Comparison of ENCODE assay signal across 10 mouse cellular contexts in the genomic region with DNA sequence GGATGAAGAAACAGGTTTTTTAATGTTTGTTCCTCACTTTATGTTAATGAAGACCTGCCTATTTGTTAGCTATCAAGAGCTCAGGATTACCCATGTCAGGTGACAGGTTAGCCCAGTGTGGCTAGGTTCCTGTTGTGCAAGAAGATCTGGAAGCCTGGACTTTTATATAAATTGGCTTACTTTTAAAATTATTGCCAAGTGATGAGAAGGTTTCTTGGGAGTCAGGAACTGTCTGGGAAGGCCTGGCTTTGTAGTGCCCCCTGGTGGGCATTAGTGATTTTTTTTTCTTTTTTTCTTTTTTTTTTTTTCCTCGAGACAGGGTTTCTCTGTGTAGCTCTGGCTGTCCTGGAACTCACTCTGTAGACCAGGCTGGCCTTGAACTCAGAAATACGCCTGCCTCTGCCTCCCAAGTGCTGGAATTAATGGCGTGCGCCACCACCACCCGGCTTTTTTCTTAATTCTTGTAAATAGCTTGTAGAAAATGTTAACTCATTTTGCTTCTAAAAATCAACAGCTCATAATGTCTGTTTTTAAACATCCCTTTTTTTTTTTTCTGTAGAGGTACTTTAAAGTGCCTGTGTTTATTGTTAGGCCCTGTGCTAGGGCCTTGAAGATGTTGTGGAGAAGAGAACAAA. TPM values are rescaled to one million over a fixed set of nuclear protein-coding genes. Genes with fewer than 3 reads are reported as not detected.
DNase-seq lines count a peak whose midpoint lies in the region; ATAC-seq and TF ChIP-seq lines count a peak whose summit lies in the region.
"Had no signal": no experiment of that assay in that cellular context is flagged by ENCODE, and none has a peak within 500 bp of the region (broad histone marks: within the 10 kb centered on the region; RNA-seq: fewer than 3 reads in every experiment).

No protein-coding gene starts in this region.

- H3K4me3 ChIP-seq in hindbrain, embryonic 14.5 days (replicated peaks; ENCODE audit: low read length) = no peak overlapping the region
- no peak overlapping the region for H3K4me3 ChIP-seq in hindbrain, embryonic 10.5 days
- no peak overlapping the region for H3K4me3 ChIP-seq in ES-E14 (ENCODE audit: insufficient read depth in 1 of 2, low read depth in 1 of 2, low read length in 2 of 2, poor library complexity in 1 of 2, severe bottlenecking in 1 of 2)
- H3K4me3 ChIP-seq in neural tube, embryonic 15.5 days (replicated peaks) = no peak overlapping the region
- H3K4me3 ChIP-seq: midbrain, embryonic 12.5 days had no signal

- H3K36me3 ChIP-seq in hindbrain, embryonic 14.5 days (replicated peaks; ENCODE audit: control insufficient read depth, insufficient read depth) = peaks cover 6% of the 10 kb centered on the region
- peaks cover 14% of the 10 kb centered on the region for H3K36me3 ChIP-seq in hindbrain, embryonic 10.5 days
- peaks cover 5% of the 10 kb centered on the region for H3K36me3 ChIP-seq in ES-E14 (ENCODE audit: control insufficient read depth, insufficient read depth, low read length, poor library complexity, severe bottlenecking)
- peaks cover 4% of the 10 kb centered on the region; the same call in 1 of the 2 replicates for H3K36me3 ChIP-seq in neural tube, embryonic 15.5 days

- peak; percentile 60 for DNase-seq in hindbrain, embryonic 14.5 days (ENCODE audit: low spot score)
- DNase-seq in hindbrain, embryonic 10.5 days (ENCODE audit: low spot score) = no peak
- DNase-seq in 3T3-L1 (ENCODE audit: low read depth, low spot score) = peak; percentile 82
- peak; percentile 36 for DNase-seq in ES-E14 (ENCODE audit: low read depth, low spot score)
- peak; percentile 43 for DNase-seq in embryo, embryonic 11 days
- no peak for DNase-seq in right cerebral cortex, adult 18-20 months

- in situ Hi-C loops in ES-E14 (cut with MboI; ENCODE audit: low sequenced_read_pairs in 2 of 2, unreplicated experiment in 2 of 2) = no loop called here

- H3K27ac ChIP-seq in hindbrain, embryonic 14.5 days = no peak overlapping the region
- H3K27ac ChIP-seq in hindbrain, embryonic 10.5 days = no peak overlapping the region
- H3K27ac ChIP-seq in ES-E14 (ENCODE audit: insufficient read depth, low read depth, low read length, poor library complexity, severe bottlenecking) = no peak overlapping the region
- H3K27ac ChIP-seq in neural tube, embryonic 15.5 days (replicated peaks) = no peak overlapping the region
- H3K27ac ChIP-seq: midbrain, embryonic 12.5 days had no signal

- H3K9me3 ChIP-seq in hindbrain, embryonic 14.5 days (ENCODE audit: control insufficient read depth, low read length) = no peaks in the 10 kb centered on the region
- H3K9me3 ChIP-seq in hindbrain, embryonic 10.5 days = no peaks in the 10 kb centered on the region
- no peaks in the 10 kb centered on the region for H3K9me3 ChIP-seq in ES-E14 (ENCODE audit: control insufficient read depth, insufficient read depth, low read depth, low read length)
- H3K9me3 ChIP-seq in neural tube, embryonic 15.5 days (replicated peaks) = no peaks in the 10 kb centered on the region
- H3K9me3 ChIP-seq: midbrain, embryonic 12.5 days had no signal

- H3K4me2 ChIP-seq in hindbrain, embryonic 14.5 days (replicated peaks) = no peak overlapping the region
- no peak overlapping the region for H3K4me2 ChIP-seq in neural tube, embryonic 15.5 days
- H3K4me2 ChIP-seq: midbrain, embryonic 12.5 days had no signal

- H3K27me3 ChIP-seq in hindbrain, embryonic 14.5 days (ENCODE audit: control insufficient read depth, insufficient read depth, low read length) = no peaks in the 10 kb centered on the region
- no peaks in the 10 kb centered on the region for H3K27me3 ChIP-seq in hindbrain, embryonic 10.5 days (ENCODE audit: insufficient read depth, poor library complexity, severe bottlenecking)
- H3K27me3 ChIP-seq in neural tube, embryonic 15.5 days (replicated peaks) = no peaks in the 10 kb centered on the region
- H3K27me3 ChIP-seq: midbrain, embryonic 12.5 days had no signal

- ATAC-seq in hindbrain, embryonic 14.5 days (ENCODE audit: low FRiP score) = 0 out of 2 replicates have a peak, but pooled peaks have one; percentile 6
- ATAC-seq in neural tube, embryonic 15.5 days (ENCODE audit: low FRiP score) = no peak
- ATAC-seq in erythroblast, adult 5-6 weeks (replicated peaks; ENCODE audit: low FRiP score, poor library complexity, severe bottlenecking) = no peak

- H3K9ac ChIP-seq in hindbrain, embryonic 14.5 days = no peak overlapping the region
- no peak overlapping the region for H3K9ac ChIP-seq in ES-E14 (ENCODE audit: insufficient read depth, low read depth, low read length, poor library complexity, severe bottlenecking)
- no peak overlapping the region for H3K9ac ChIP-seq in neural tube, embryonic 15.5 days (replicated peaks)
- H3K9ac ChIP-seq: midbrain, embryonic 12.5 days had no signal

- WGBS in hindbrain, embryonic 14.5 days = 61% methylated on average over 5 of the region's 5 CpGs
- WGBS in hindbrain, embryonic 10.5 days = 70% methylated on average over 5 of the region's 5 CpGs
- WGBS in neural tube, embryonic 15.5 days = 61% methylated on average over 5 of the region's 5 CpGs

- no peaks in the 10 kb centered on the region for H3K4me1 ChIP-seq in hindbrain, embryonic 14.5 days (replicated peaks; ENCODE audit: control insufficient read depth, insufficient read depth, low read length)
- H3K4me1 ChIP-seq in hindbrain, embryonic 10.5 days (replicated peaks) = 0 out of 2 replicates have a peak, but pooled peaks cover under 1% of the 10 kb centered on the region
- H3K4me1 ChIP-seq in ES-E14 (ENCODE audit: control insufficient read depth in 2 of 2, insufficient read depth in 2 of 2, low read length in 2 of 2, poor library complexity in 1 of 2) = 0 out of 4 replicates have a peak, but pooled peaks cover 0 to 2% of the 10 kb centered on the region in 2 experiments
- no peaks in the 10 kb centered on the region for H3K4me1 ChIP-seq in neural tube, embryonic 15.5 days
- H3K4me1 ChIP-seq: midbrain, embryonic 12.5 days had no signal

TF ChIP-seq in ES-E14, 5 proteins besides CTCF, POLR2A, EP300 and RAD21:
- TF ChIP-seq HCFC1 (IDR thresholded peaks at IDR 0.05; ENCODE audit: borderline replicate concordance, insufficient read depth, low read length) = no peak
- TF ChIP-seq ZC3H11A (IDR thresholded peaks at IDR 0.05; ENCODE audit: borderline replicate concordance, low read depth, low read length) = no peak
- no peak for TF ChIP-seq MAFK (IDR thresholded peaks at IDR 0.05; ENCODE audit: insufficient read depth, low read depth, low read length)
- peak; percentile 98 for TF ChIP-seq ZNF384 (IDR thresholded peaks at IDR 0.05; ENCODE audit: low read depth, low read length)
- no peak for TF ChIP-seq CHD2 (IDR thresholded peaks at IDR 0.05; ENCODE audit: low read depth, low read length)

RNA-seq across cellular contexts. Expression of a gene that starts 33.5 kb away (rescaled TPM):
- polyA plus RNA-seq in hindbrain, embryonic 14.5 days (2014; fragmentation: Nextera tagmentation; extraction: Ambion mirVana) = 2.5 TPM in 2 replicates
- 1.5 and 2.1 TPM in 2 replicates for polyA plus RNA-seq in hindbrain, embryonic 10.5 days (2016; fragmentation: Nextera tagmentation; extraction: Ambion mirVana)
- 4.3 and 8.4 TPM in 2 replicates for total RNA-seq in ES-E14 (2012; rRNA removed)
- polyA plus RNA-seq in neural tube, embryonic 15.5 days (2015; fragmentation: Nextera tagmentation; extraction: Ambion mirVana) = 4.1 and 4.5 TPM in 2 replicates
- total RNA-seq in erythroblast, adult 5-6 weeks (2015; ENCODE audit: low replicate concordance) = not detected in 2 replicates
- not detected in 2 replicates for total RNA-seq in erythroblast, adult 5-6 weeks (2017; ENCODE audit: low replicate concordance)
- total RNA-seq: hematopoietic stem cell, adult 5-6 weeks had no signal

RNA-seq across cellular contexts. Expression of a gene that starts 37.6 kb away (rescaled TPM):
- 15.6 and 15.9 TPM in 2 replicates for polyA plus RNA-seq in hindbrain, embryonic 14.5 days (2014; fragmentation: Nextera tagmentation; extraction: Ambion mirVana)
- 18.0 and 23.0 TPM in 2 replicates for polyA plus RNA-seq in hindbrain, embryonic 10.5 days (2016; fragmentation: Nextera tagmentation; extraction: Ambion mirVana)
- total RNA-seq in ES-E14 (2012; rRNA removed) = 14.3 and 14.6 TPM in 2 replicates
- polyA plus RNA-seq in neural tube, embryonic 15.5 days (2015; fragmentation: Nextera tagmentation; extraction: Ambion mirVana) = 12.1 and 13.2 TPM in 2 replicates
- 0.58 and 1.0 TPM in 2 replicates for total RNA-seq in erythroblast, adult 5-6 weeks (2015; ENCODE audit: low replicate concordance)
- total RNA-seq in erythroblast, adult 5-6 weeks (2017; ENCODE audit: low replicate concordance) = 1.4 and 6.8 TPM in 2 replicates

Comparison
In these comparisons a context has a peak if more than half of its experiments do, and no peak if none do; other contexts are left out.
1. DNase-seq: peak in hindbrain, embryonic 14.5 days (single experiment), 3T3-L1 (single experiment), ES-E14 (single experiment) and embryo, embryonic 11 days (single experiment); none in hindbrain, embryonic 10.5 days (single experiment) and right cerebral cortex, adult 18-20 months (single experiment).